Mouse (Mus musculus) heart, embryonic 12.5 days (tissue): Measurements from ENCODE around the gene Sparcl1. TPM values are rescaled to one million over a fixed set of nuclear protein-coding genes. Genes with fewer than 3 reads are reported as not detected.
A peak's percentile ranks its signal among the peaks of the same experiment; 100 is the strongest.

Source experiments
- ATAC-seq: fragments of 200-750 bp; cut with Nextera tagmentation; 2 replicates; pipeline ENCODE4 v1.8.0; 2017; ENCODE audit warnings: moderate TSS enrichment, moderate library complexity; ENCODE audit not compliant: insufficient number of reproducible peaks, low FRiP score
- H3K27ac ChIP-seq: fragments of 300-500 bp; sonication (generic); 2 replicates; pipeline ENCODE4 v1.5.1; 2016; ENCODE audit warnings: mild to moderate bottlenecking, moderate library complexity; ENCODE audit not compliant: poor library complexity, severe bottlenecking
- H3K27me3 ChIP-seq: fragments of 300-500 bp; sonication (generic); replicated peaks from 2 replicates; pipeline ENCODE4 v1.6.1; 2016; ENCODE audit warnings: mild to moderate bottlenecking, moderate library complexity
- H3K36me3 ChIP-seq: fragments of 300-500 bp; sonication (generic); 2 replicates; pipeline ENCODE4 v1.6.1; 2016; ENCODE audit warnings: mild to moderate bottlenecking, moderate library complexity
- H3K4me1 ChIP-seq: fragments of 300-500 bp; sonication (generic); replicated peaks from 2 replicates; pipeline ENCODE4 v1.6.1; 2016; ENCODE audit warnings: mild to moderate bottlenecking
- H3K4me2 ChIP-seq: fragments of 300-500 bp; sonication (generic); 2 replicates; pipeline ENCODE4 v1.6.1; 2016; ENCODE audit warnings: mild to moderate bottlenecking, moderate library complexity
- H3K4me3 ChIP-seq: fragments of 300-500 bp; sonication (generic); 2 replicates; pipeline ENCODE4 v1.5.1; 2016; ENCODE audit warnings: mild to moderate bottlenecking
- H3K9ac ChIP-seq: fragments of 300-500 bp; sonication (generic); 2 replicates; pipeline ENCODE4 v1.6.1; 2016; ENCODE audit warnings: mild to moderate bottlenecking, moderate library complexity
- H3K9me3 ChIP-seq: fragments of 300-500 bp; sonication (generic); replicated peaks from 2 replicates; pipeline ENCODE4 v1.6.1; 2016; ENCODE audit warnings: mild to moderate bottlenecking, moderate library complexity
- WGBS: fragments of 180-500 bp; shearing (Covaris S2); methylation state at CpG from one replicate; pipeline ENCODE4 v1.1.7; 2016; 5-methylcytosine and 5-hydroxymethylcytosine counted together
- polyA plus RNA-seq: library from polyadenylated mRNA; unstranded; fragments of >200 nt; fragmentation: Nextera tagmentation; extraction: Ambion mirVana; gene quantifications from 2 replicates; pipeline ENCODE4 v1.2.1, GENCODE M21; 2016

The Sparcl1 gene
- polyA plus RNA-seq, 1 experiment from 2014 or later = 21.2 TPM

DNA sequence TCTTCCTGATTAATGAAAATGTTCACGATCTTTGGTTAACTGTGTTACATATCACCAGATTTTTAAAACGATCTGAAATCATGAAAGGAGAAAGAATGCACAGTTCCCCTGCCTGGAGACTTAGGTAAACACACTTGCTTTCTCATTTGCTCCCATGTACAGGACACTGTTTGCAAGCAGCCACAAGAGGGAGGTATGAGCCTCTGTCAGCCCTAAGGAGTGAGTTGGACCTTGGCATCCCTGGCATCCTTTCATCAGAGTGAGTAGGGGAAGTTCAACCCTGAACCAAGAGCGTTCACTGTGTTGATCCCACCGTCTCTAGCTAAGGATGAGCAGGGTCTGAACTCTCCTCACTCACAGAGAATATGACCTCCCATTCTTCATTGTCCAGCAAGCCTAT, 18.0 kb upstream of the Sparcl1 start:
- H3K27ac ChIP-seq = no peak overlapping the region
- WGBS = 53% methylated on average over 4 of the region's 4 CpGs
- H3K4me3 ChIP-seq = no peak overlapping the region
- H3K36me3 ChIP-seq = no peaks in the 10 kb centered on the region
- no peak overlapping the region for H3K9ac ChIP-seq
- H3K4me2 ChIP-seq = no peak overlapping the region
- H3K4me1 ChIP-seq = no peaks in the 10 kb centered on the region; the same call in 1 of the 2 replicates
- H3K27me3 ChIP-seq = no peaks in the 10 kb centered on the region
- ATAC-seq = peak; percentile 36; the same call in 1 of the 2 replicates
- no peaks in the 10 kb centered on the region for H3K9me3 ChIP-seq

- Histone ChIP-seq H3K27ac (no peak overlapping the region), H3K9me3 (no peaks in the 10 kb centered on the region), H3K4me1 (peaks cover 3% of the 10 kb centered on the region; the same call in 1 of the 2 replicates), H3K36me3 (no peaks in the 10 kb centered on the region), H3K27me3 (no peaks in the 10 kb centered on the region), H3K4me2 (no peak overlapping the region), H3K9ac (no peak overlapping the region), H3K4me3 (no peak overlapping the region)
- no peak for ATAC-seq
- 83% methylated on average over 4 of the region's 4 CpGs for WGBS
These were observed 17.4 kb upstream of the Sparcl1 start for GRCm38 (mm10) chr5:104130891-104131290.

DNA sequence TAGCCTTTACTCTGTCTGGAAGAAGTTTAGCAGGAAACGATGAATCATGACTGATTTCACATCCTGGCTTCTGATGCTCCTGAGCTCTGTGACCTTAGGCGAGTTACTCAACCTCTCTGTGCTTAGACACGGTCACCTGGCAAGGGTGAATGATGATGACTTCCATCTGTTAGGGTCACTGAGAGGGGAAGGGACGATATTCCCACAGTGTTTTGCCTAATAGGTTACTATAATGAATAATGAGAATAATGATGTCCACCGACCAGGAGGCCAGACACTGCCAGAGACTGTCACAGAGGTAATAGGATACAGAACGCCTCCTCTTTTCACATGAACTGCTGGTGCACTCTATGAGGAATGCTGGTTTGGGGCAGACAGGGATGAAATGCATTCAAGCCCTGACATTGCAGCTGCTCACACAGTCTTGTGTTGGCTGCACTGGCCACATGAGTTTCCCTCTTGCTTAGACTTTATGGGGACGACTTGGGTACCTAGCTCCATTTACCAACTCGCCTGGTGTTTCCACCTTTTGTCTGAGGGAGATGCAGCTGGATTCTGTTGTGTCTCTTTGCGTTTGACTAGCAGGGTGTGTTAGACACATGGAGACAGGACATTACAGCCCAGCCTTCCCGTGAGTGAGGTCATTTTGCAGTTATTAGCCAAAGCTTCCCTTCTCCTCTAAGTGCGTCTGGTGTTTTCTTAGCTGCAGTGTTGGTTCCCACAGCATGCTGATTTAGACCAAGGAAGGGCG, 14.9 kb upstream of the Sparcl1 start:
- Histone ChIP-seq H3K36me3 (no peaks in the 10 kb centered on the region), H3K27ac (0 out of 2 replicates have a peak overlapping the region, but pooled peaks have one; percentile 9), H3K9me3 (no peaks in the 10 kb centered on the region), H3K4me3 (no peak overlapping the region), H3K9ac (no peak overlapping the region), H3K4me2 (no peak overlapping the region), H3K27me3 (no peaks in the 10 kb centered on the region), H3K4me1 (peaks cover 3% of the 10 kb centered on the region; the same call in 1 of the 2 replicates)
- WGBS = 55% methylated on average over 12 of the region's 12 CpGs
- ATAC-seq = peak; percentile 49; the same call in 1 of the 2 replicates

DNA sequence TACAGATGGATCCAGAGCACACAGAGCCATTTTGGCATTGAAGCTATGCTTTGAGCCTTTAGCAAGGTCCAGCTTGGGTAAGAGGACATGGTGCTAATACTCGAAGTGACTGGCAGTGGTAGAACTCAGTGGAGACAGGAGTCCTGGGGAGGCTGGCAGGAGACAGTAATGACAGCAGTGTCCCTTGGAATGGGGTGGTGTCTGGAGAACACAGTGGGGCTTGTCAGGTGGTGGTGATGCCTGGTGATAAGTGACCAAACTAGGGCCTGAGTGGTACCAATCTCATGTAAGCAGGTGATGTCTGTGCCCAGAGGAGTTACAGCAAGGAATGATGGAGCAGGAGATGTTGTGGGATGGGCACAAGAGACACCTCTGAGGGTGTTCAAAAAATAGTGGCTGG, 13.8 kb upstream of the Sparcl1 start:
- Histone ChIP-seq H3K4me2 (no peak overlapping the region), H3K9ac (no peak overlapping the region), H3K36me3 (no peaks in the 10 kb centered on the region), H3K4me1 (peaks cover 3% of the 10 kb centered on the region; the same call in 1 of the 2 replicates), H3K4me3 (no peak overlapping the region), H3K27ac (no peak overlapping the region), H3K27me3 (no peaks in the 10 kb centered on the region), H3K9me3 (no peaks in the 10 kb centered on the region)
- no peak for ATAC-seq
- 71% methylated on average over 1 of the region's 1 CpGs for WGBS

DNA sequence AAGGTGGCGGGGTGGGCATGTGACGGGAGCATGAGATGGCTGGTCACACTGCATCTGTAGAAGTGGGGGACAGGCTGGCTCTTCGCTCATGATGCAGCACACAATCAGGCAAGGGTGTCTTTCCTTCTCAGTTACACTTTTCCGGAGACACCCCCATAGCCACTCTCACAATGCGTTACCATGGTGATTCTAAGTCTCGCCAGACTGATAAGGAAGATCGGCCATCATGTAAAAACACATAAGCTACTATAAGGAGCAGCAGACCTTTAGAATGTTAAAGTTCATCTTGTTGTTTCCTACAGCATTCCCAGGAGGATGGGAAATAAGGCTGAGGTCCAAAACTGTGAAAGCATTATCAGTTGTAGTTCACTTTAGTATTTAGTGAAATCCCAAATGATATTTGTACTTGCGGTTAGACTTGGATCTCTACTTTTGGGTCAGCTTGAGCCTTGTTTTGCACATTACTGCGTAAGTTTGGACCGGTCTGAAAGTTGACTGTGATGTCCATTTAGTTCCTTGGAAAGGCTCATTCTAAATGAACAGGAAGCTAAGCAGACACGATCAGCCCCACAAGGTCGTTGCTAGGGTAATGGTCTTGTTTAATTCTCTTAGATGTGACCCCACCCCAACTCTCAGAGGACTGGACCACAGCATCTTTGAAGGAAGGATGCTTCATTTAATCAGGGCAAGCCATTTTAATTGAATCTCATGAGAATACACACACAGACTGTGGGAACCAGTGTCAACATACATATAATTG, 13.2 kb upstream of the Sparcl1 start:
- WGBS = 67% methylated on average over 12 of the region's 12 CpGs
- Histone ChIP-seq H3K9ac (no peak overlapping the region), H3K9me3 (no peaks in the 10 kb centered on the region), H3K36me3 (no peaks in the 10 kb centered on the region), H3K27ac (no peak overlapping the region), H3K27me3 (no peaks in the 10 kb centered on the region), H3K4me2 (no peak overlapping the region), H3K4me1 (peaks cover 3% of the 10 kb centered on the region; the same call in 1 of the 2 replicates), H3K4me3 (no peak overlapping the region)
- ATAC-seq = peak; percentile 24; the same call in 1 of the 2 replicates

GRCm38 (mm10) chr5:104124016-104124658, 10.6 kb upstream of the Sparcl1 start:
- H3K27me3 ChIP-seq = no peaks in the 10 kb centered on the region
- WGBS = 74% methylated on average over 6 of the region's 6 CpGs
- no peak overlapping the region for H3K9ac ChIP-seq
- H3K9me3 ChIP-seq = no peaks in the 10 kb centered on the region
- peaks cover 3% of the 10 kb centered on the region; the same call in 1 of the 2 replicates for H3K4me1 ChIP-seq
- no peak for ATAC-seq
- H3K36me3 ChIP-seq = no peaks in the 10 kb centered on the region
- H3K27ac ChIP-seq = no peak overlapping the region
- no peak overlapping the region for H3K4me3 ChIP-seq
- no peak overlapping the region for H3K4me2 ChIP-seq

DNA sequence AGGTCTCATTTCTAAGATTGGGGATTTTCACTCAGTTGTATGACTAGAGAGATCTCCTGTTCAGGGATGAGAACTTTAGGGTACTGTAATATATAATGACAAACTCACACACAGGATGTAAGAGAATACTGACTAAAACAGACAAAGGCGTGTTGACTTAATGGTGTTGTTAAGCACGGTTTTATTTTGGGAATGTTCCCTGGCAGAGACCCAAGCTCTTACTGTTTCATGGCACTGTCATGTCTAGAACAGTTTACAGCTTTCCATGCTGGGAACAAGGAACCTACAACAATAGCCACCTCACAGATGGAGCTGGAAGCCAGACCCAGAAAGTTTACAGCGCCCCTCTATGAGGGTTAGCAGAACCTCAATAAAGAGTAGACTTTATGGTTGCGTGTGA, 2.4 kb upstream of the Sparcl1 start:
- H3K4me3 ChIP-seq = no peak overlapping the region
- H3K36me3 ChIP-seq = no peaks in the 10 kb centered on the region
- no peak for ATAC-seq
- no peak overlapping the region for H3K4me2 ChIP-seq
- no peaks in the 10 kb centered on the region for H3K9me3 ChIP-seq
- peak overlapping the region; percentile 26; the same call in 1 of the 2 replicates for H3K27ac ChIP-seq
- 74% methylated on average over 4 of the region's 4 CpGs for WGBS
- no peaks in the 10 kb centered on the region for H3K27me3 ChIP-seq
- peaks cover 46% of the 10 kb centered on the region for H3K4me1 ChIP-seq
- no peak overlapping the region for H3K9ac ChIP-seq

- peaks cover 52% of the 10 kb centered on the region for H3K4me1 ChIP-seq
- H3K4me3 ChIP-seq = no peak overlapping the region
- H3K9me3 ChIP-seq = no peaks in the 10 kb centered on the region
- WGBS = 34% methylated on average over 14 of the region's 14 CpGs
- no peaks in the 10 kb centered on the region for H3K36me3 ChIP-seq
- peak overlapping the region; percentile 34 for H3K4me2 ChIP-seq
- no peak overlapping the region for H3K9ac ChIP-seq
- no peaks in the 10 kb centered on the region for H3K27me3 ChIP-seq
- ATAC-seq = peak; percentile 78
- H3K27ac ChIP-seq = peak overlapping the region; percentile 71
These were observed 1.6 kb upstream of the Sparcl1 start for GRCm38 (mm10) chr5:104115118-104115517.

- Histone ChIP-seq H3K36me3 (no peaks in the 10 kb centered on the region), H3K4me1 (peaks cover 76% of the 10 kb centered on the region), H3K4me3 (no peak overlapping the region), H3K4me2 (peak overlapping the region; percentile 50), H3K27ac (peak overlapping the region; percentile 64), H3K9ac (peak overlapping the region; percentile 55; the same call in 1 of the 2 replicates), H3K9me3 (no peaks in the 10 kb centered on the region), H3K27me3 (no peaks in the 10 kb centered on the region)
- no peak for ATAC-seq
- WGBS = 32% methylated on average over 5 of the region's 5 CpGs
These were observed 1.0 kb downstream of the Sparcl1 start for GRCm38 (mm10) chr5:104112511-104112910.

- H3K27ac ChIP-seq = peak overlapping the region; percentile 64
- peak overlapping the region; percentile 50 for H3K4me2 ChIP-seq
- H3K4me1 ChIP-seq = peaks cover 77% of the 10 kb centered on the region
- H3K9me3 ChIP-seq = no peaks in the 10 kb centered on the region
- peak; percentile 22 for ATAC-seq
- no peaks in the 10 kb centered on the region for H3K36me3 ChIP-seq
- 0 out of 2 replicates have a peak overlapping the region, but pooled peaks have one; percentile 1 for H3K4me3 ChIP-seq
- H3K27me3 ChIP-seq = no peaks in the 10 kb centered on the region
- WGBS = 8% methylated on average over 9 of the region's 9 CpGs
- H3K9ac ChIP-seq = no peak overlapping the region
These were observed 1.5 kb downstream of the Sparcl1 start for GRCm38 (mm10) chr5:104112016-104112415.
